Mouse (Mus musculus) E14TG2a.4 (cell line): ENCODE measurements around the gene Nub1.

Source experiments
- CTCF ChIP-seq: conservative IDR thresholded peaks from 2 replicates; pipeline ENCODE4 v1.5.1; 2014; ENCODE audit warnings: low read length
- NANOG ChIP-seq: IDR thresholded peaks from 2 replicates; pipeline ENCODE4 v1.6.1; 2014; ENCODE audit warnings: borderline replicate concordance, low read length, mixed read lengths
- POU5F1 ChIP-seq: IDR thresholded peaks from 2 replicates; pipeline ENCODE4 v1.6.1; 2014; ENCODE audit warnings: low read length, borderline replicate concordance

- no peak for TF ChIP-seq CTCF
- no peak for TF ChIP-seq POU5F1
- no peak for TF ChIP-seq NANOG
Measured at GRCm38 (mm10) chr5:24718076-24718475, 32.7 kb downstream of the Nub1 start.
